Mouse (Mus musculus): ENCODE results near the gene Tmem222. TPM values are rescaled to one million over a fixed set of nuclear protein-coding genes. Genes with fewer than 3 reads are reported as not detected.

The Tmem222 gene
- polyA plus RNA-seq (2015; fragmentation: Nextera tagmentation; extraction: Ambion mirVana) = 85.8 and 94.5 TPM in 2 replicates

DNA sequence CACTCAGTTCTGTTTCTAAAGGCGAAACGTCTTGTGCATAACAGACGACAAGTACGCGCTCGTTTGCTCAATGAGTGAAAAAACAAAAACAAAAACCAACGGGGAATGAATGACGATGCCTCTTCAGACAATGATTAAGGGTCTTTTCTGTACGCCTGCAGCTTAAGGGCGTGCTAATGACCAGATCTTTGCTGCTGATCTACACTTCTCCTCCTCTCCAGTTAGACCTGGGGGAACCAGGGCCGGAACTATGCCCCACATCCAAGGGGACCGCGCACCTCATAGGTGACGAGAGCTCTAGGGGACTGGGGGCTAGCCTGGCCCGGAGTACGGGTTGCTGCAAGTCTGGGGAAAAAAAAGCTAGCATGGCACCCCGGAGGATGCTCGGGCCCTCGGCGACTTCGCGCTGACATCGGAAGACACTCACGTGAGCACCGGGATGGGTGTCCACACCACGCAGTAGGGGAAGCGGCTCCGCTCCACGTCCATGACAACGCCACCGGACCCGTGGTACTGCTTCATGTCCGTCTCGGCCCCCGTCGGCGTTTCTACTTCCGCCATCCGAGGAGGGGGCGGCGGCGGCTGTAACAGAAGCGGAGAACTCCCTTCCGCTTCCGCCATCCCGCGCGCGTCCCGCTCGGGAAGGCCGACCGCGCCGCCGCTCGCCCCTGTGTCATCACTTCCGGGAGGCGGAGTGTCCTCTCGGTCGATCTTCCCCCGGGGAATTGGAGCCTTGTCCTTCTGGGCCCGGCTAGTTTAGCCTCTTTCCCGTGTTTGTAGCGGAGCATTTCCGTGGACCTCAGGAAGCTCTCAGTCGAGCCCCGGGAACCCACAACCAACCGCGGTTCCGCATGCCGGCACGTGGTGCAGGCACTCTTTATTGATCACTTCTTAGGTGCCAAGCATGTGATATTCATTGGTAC, at the start of gene Tmem222:
Gene Tmem222 (minus strand): TSS at position 689 of the 923 bp plus-strand sequence.
- Histone ChIP-seq H3K4me1 (peaks cover 43% of the 10 kb centered on the region), H3K9me3 (replicated peaks) (no peaks in the 10 kb centered on the region), H3K4me3 (peak within 1 kb of the TSS; percentile 67), H3K4me2 (peak within 1 kb of the TSS; percentile 67), H3K36me3 (ENCODE audit: poor library complexity, severe bottlenecking) (0 out of 2 replicates have a peak, but pooled peaks cover 10% of the 10 kb centered on the region), H3K9ac (peak within 1 kb of the TSS; percentile 90), H3K27me3 (no peaks in the 10 kb centered on the region), H3K27ac (peak within 1 kb of the TSS; percentile 89)
- WGBS = under 1% methylated on average over 73 of the region's 73 CpGs
- peak; percentile 95 for ATAC-seq

DNA sequence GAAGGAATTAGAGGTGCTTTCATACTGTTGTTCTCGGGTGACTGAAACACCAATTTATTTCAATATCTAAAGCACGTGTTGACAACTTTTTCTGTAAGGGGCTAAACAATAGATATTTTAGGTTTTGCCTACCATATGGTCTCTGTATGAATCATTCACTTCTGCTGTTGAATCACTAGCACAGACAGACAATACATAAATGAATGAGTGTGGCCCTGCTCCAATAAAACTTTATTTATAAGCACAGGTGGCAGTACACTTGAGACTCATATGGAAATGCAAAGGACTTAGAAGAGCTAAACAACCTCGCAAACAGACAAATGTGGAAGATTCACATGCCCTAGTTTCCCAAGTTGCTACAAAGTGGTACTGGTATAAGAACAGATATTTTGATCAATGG, 42.1 kb upstream of the Tmem222 start:
- ATAC-seq = no peak
- Histone ChIP-seq H3K4me1 (no peaks in the 10 kb centered on the region), H3K36me3 (ENCODE audit: poor library complexity, severe bottlenecking) (peaks cover 25% of the 10 kb centered on the region), H3K4me2 (no peak overlapping the region), H3K9me3 (replicated peaks) (no peaks in the 10 kb centered on the region), H3K27me3 (no peaks in the 10 kb centered on the region), H3K4me3 (no peak overlapping the region), H3K9ac (no peak overlapping the region), H3K27ac (no peak overlapping the region)
- WGBS = 91% methylated on average over 3 of the region's 3 CpGs

DNA sequence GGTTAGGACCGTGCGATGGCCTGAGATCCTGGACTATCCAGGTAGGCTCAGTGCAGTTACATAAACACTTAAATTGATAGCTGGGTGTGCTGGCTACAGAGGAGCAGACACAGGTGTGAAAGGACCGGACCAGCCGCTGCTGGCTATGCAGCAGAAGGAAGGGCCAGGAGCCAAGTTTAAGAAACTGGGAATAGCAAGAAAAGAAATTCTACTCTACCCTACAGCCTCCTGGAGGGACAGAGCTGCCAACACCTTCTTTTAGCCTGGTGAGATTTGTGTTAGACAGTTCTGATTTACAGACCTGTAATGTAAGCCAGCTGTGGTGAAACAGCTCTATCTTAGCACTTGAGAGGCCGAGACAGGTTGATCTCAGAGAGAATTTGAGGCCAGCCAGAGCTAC, 38.4 kb upstream of the Tmem222 start:
- H3K9me3 ChIP-seq (replicated peaks) = no peaks in the 10 kb centered on the region
- H3K27me3 ChIP-seq = no peaks in the 10 kb centered on the region
- no peak overlapping the region for H3K4me3 ChIP-seq
- no peak overlapping the region for H3K4me2 ChIP-seq
- peaks cover 31% of the 10 kb centered on the region for H3K36me3 ChIP-seq (ENCODE audit: poor library complexity, severe bottlenecking)
- no peaks in the 10 kb centered on the region for H3K4me1 ChIP-seq
- H3K9ac ChIP-seq = no peak overlapping the region
- H3K27ac ChIP-seq = no peak overlapping the region
- WGBS = 93% methylated on average over 5 of the region's 5 CpGs
- no peak for ATAC-seq

DNA sequence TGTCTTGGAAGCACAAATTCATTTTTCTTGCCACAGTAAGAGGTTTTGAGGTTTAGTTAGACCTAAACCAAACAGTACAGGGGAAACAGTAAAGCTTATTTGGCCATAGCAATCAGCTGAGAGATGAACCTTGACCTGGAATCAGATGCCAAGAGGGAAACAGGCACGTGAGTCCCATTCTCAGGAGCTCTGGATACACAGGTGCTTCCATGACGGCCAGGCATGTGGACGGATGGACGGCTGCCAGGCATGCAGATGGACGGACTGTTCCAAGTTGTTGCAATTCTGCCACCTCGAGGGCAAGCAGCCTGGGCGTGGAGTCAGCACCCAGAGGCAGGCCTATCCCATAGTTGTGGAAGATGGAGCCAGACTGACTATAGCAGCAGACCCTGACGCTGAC, 37.3 kb upstream of the Tmem222 start:
- no peak for ATAC-seq
- Histone ChIP-seq H3K9ac (no peak overlapping the region), H3K4me3 (no peak overlapping the region), H3K4me1 (no peaks in the 10 kb centered on the region), H3K9me3 (replicated peaks) (no peaks in the 10 kb centered on the region), H3K36me3 (ENCODE audit: poor library complexity, severe bottlenecking) (peaks cover 26% of the 10 kb centered on the region), H3K4me2 (no peak overlapping the region), H3K27ac (no peak overlapping the region), H3K27me3 (no peaks in the 10 kb centered on the region)
- WGBS = 82% methylated on average over 8 of the region's 8 CpGs

DNA sequence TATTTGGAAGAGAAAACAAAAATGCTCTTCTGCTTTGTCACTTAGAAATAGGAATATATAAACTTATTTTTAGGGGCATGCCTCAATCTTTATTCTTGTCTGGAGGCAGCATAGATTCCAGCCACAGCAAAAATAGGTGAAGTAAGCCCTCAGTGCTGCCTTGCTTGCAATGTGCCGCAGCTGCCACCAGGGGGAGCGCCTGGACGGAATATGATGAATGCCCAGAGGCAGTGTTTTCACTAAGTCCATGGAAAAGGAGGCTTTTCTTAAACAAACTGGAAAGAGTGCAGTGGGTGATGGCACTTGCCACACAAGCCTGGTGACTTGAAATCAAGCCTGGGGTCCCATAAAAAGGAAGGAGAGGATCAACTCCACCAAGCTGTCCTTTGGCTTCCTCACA, 32.4 kb upstream of the Tmem222 start:
- no peaks in the 10 kb centered on the region for H3K4me1 ChIP-seq
- no peak overlapping the region for H3K4me3 ChIP-seq
- no peak overlapping the region for H3K27ac ChIP-seq
- H3K9me3 ChIP-seq (replicated peaks) = no peaks in the 10 kb centered on the region
- WGBS = 0% methylated on average over 3 of the region's 3 CpGs
- no peak overlapping the region for H3K9ac ChIP-seq
- H3K27me3 ChIP-seq = no peaks in the 10 kb centered on the region
- H3K36me3 ChIP-seq (ENCODE audit: poor library complexity, severe bottlenecking) = peaks cover 30% of the 10 kb centered on the region
- no peak for ATAC-seq
- no peak overlapping the region for H3K4me2 ChIP-seq

DNA sequence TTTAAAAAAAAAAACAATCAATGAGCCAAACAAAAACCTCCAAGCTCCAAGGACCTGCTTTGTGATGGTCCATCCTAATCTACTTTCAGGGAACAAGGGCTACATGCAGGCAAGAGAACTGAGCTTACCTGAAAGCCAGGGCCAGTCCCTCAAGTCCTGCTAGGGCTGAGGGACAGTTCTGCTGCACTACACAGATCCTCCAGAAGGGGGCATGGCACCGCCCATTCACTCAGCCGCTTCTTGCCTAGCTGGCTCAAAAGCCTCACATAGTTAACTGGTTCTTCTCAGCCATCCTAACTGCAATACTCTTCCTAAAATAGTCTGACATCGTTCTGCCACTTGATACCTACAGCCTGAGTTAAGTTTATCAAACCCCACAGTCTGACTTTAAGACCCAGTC, 29.7 kb upstream of the Tmem222 start:
- Histone ChIP-seq H3K9me3 (replicated peaks) (no peaks in the 10 kb centered on the region), H3K27me3 (no peaks in the 10 kb centered on the region), H3K4me2 (no peak overlapping the region), H3K27ac (no peak overlapping the region), H3K4me3 (no peak overlapping the region), H3K9ac (no peak overlapping the region), H3K36me3 (ENCODE audit: poor library complexity, severe bottlenecking) (peaks cover 35% of the 10 kb centered on the region), H3K4me1 (no peaks in the 10 kb centered on the region)
- WGBS = 32% methylated on average over 3 of the region's 3 CpGs
- ATAC-seq = no peak

DNA sequence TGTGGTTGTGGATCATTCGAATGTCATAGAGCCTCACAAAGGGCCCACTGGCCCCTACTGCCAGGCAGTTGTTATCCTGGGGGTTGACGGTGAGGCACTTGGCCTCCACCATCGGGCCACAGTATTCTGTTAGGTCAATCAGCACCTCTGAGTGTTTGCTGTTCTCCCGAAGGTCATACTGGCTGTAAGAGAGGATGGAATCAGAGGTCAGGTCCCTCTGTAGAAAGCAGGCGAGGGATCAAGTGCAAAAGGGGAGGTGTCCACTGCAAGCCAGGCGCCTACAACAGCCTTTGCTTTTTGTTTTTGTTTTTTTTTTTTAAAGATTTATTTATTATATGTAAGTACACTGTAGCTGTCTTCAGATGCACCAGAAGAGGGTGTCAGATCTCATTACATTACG, 28.2 kb upstream of the Tmem222 start:
- WGBS = 91% methylated on average over 7 of the region's 7 CpGs
- H3K4me1 ChIP-seq = no peaks in the 10 kb centered on the region
- no peaks in the 10 kb centered on the region for H3K9me3 ChIP-seq (replicated peaks)
- no peak overlapping the region for H3K9ac ChIP-seq
- H3K4me2 ChIP-seq = no peak overlapping the region
- ATAC-seq = no peak
- H3K27ac ChIP-seq = no peak overlapping the region
- H3K27me3 ChIP-seq = no peaks in the 10 kb centered on the region
- peaks cover 41% of the 10 kb centered on the region for H3K36me3 ChIP-seq (ENCODE audit: poor library complexity, severe bottlenecking)
- H3K4me3 ChIP-seq = no peak overlapping the region

DNA sequence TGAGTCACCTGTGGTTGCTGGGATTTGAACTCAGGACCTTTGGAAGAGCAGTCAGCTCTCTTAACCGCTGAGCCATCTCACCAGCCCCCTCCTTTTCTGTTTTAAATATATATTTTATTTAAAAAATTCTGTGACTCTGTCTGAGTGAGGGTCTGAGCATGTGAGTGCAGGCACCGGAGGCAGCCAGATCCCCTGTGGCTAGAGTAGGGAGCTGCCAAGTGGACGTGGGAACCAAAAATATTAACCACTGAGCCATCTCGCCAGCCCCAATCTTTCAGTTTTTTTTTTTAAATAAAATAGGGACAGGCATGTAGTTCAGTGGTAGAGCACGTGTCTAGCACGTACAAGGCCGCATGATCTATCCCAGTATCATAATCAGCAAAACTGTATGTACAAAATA, 27.2 kb upstream of the Tmem222 start:
- peaks cover 8% of the 10 kb centered on the region; the same call in 1 of the 2 replicates for H3K4me1 ChIP-seq
- no peak for ATAC-seq
- no peaks in the 10 kb centered on the region for H3K9me3 ChIP-seq (replicated peaks)
- H3K4me3 ChIP-seq = no peak overlapping the region
- H3K4me2 ChIP-seq = no peak overlapping the region
- 93% methylated on average over 7 of the region's 7 CpGs for WGBS
- no peak overlapping the region for H3K27ac ChIP-seq
- H3K27me3 ChIP-seq = no peaks in the 10 kb centered on the region
- H3K9ac ChIP-seq = no peak overlapping the region
- H3K36me3 ChIP-seq (ENCODE audit: poor library complexity, severe bottlenecking) = peaks cover 50% of the 10 kb centered on the region

DNA sequence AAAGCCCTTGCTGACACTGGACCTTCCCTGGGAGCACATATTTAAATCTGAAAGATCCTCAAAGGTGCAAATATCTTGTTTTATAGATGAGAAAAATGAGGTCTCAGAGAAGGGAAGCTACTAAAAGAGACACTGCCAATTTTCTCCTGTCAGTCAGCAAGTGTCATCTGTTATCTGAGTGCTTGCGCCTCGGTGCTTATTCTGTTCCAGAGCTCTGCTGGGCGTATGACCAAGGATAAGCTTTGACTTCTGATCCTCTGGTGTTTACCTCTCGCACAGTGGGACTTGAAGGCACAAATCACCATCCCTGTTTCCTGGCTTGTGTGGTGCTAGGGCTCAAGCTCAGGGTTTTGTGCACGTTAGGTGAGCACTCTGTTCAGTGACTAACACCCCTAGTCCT, 25.1 kb upstream of the Tmem222 start:
- no peak overlapping the region for H3K4me2 ChIP-seq
- WGBS = 82% methylated on average over 5 of the region's 5 CpGs
- H3K36me3 ChIP-seq (ENCODE audit: poor library complexity, severe bottlenecking) = peaks cover 52% of the 10 kb centered on the region
- no peak overlapping the region for H3K4me3 ChIP-seq
- ATAC-seq = no peak
- H3K27me3 ChIP-seq = no peaks in the 10 kb centered on the region
- H3K9ac ChIP-seq = no peak overlapping the region
- peaks cover 29% of the 10 kb centered on the region for H3K4me1 ChIP-seq
- H3K27ac ChIP-seq = peak overlapping the region; percentile 19; the same call in 1 of the 2 replicates
- H3K9me3 ChIP-seq (replicated peaks) = no peaks in the 10 kb centered on the region

DNA sequence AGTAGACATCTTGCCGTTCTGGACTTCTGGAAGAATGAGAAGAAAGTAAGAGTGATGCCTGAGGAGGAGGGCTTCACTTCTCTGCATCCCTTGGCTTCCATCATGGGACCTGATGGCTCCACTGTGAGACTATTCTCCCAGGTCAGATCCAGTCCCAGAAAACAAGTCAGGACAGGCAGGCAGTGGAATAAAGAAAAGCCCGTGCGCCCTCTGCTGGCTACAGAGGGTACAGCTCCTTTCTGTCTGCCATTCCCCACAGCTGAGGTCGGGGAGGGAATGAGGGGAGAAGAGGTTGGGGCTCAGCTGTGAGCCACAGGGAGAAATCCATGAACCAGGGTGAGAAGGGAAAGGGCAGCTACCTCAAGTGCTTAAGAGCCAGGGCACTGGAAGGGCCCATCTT, 24.2 kb upstream of the Tmem222 start:
- Histone ChIP-seq H3K9me3 (replicated peaks) (no peaks in the 10 kb centered on the region), H3K27ac (no peak overlapping the region), H3K27me3 (no peaks in the 10 kb centered on the region), H3K4me1 (peaks cover 33% of the 10 kb centered on the region), H3K4me2 (no peak overlapping the region), H3K4me3 (no peak overlapping the region), H3K9ac (no peak overlapping the region), H3K36me3 (ENCODE audit: poor library complexity, severe bottlenecking) (peaks cover 58% of the 10 kb centered on the region)
- WGBS = 24% methylated on average over 4 of the region's 4 CpGs
- no peak; the same call in 1 of the 2 replicates for ATAC-seq

DNA sequence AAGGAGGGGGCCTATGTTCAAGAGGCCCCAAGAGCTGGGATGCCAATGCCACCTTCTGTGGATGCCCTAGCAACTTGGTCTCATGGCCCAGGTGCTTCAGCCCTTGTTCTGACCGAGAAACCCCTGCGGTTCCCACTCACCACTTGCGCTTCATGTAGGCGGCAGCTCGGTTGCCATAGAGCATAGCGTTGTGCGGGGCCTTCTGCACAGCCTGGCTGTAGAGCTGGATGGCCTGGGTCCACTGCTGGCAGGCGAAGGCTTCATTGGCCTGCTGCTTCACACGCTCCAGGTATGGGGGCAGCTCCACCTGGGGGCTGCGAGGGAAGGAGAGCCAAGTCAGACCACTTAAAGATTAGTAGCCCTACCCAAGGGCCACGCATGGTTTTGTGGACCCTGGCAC, 22.8 kb upstream of the Tmem222 start:
- ATAC-seq = no peak
- no peak overlapping the region for H3K9ac ChIP-seq
- WGBS = 92% methylated on average over 11 of the region's 11 CpGs

DNA sequence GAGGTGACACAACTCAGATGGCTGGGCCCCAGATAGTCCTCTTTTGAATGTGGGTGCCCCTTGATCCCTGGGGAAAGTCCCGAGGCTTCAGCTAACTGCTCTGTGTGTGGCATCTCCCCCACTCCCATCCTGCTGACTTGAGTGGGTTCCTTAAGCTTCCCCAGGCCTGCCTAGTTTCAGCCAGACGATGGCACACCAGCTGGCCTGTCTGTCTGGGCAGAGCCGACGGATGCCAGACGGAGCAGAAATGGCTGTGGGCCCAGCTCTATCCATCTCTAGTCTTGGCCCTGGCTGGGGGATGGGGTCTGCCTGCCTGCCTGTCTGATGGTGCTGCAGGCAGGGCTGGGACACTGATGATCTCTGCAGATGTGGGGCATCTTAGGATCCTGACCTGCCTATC, 22.1 kb upstream of the Tmem222 start:
- no peak overlapping the region for H3K4me3 ChIP-seq
- H3K27me3 ChIP-seq = no peaks in the 10 kb centered on the region
- ATAC-seq = peak; percentile 55; the same call in 1 of the 2 replicates
- H3K9ac ChIP-seq = no peak overlapping the region
- H3K9me3 ChIP-seq (replicated peaks) = no peaks in the 10 kb centered on the region
- H3K4me2 ChIP-seq = no peak overlapping the region
- H3K4me1 ChIP-seq = peaks cover 33% of the 10 kb centered on the region
- peaks cover 74% of the 10 kb centered on the region for H3K36me3 ChIP-seq (ENCODE audit: poor library complexity, severe bottlenecking)
- WGBS = 64% methylated on average over 5 of the region's 5 CpGs
- H3K27ac ChIP-seq = peak overlapping the region; percentile 87

More for the DNA sequence above, 22.8 kb upstream of the Tmem222 start:
- Histone ChIP-seq H3K27ac (peak overlapping the region; percentile 87), H3K9me3 (replicated peaks) (no peaks in the 10 kb centered on the region), H3K36me3 (ENCODE audit: poor library complexity, severe bottlenecking) (peaks cover 72% of the 10 kb centered on the region), H3K4me1 (peaks cover 33% of the 10 kb centered on the region), H3K4me2 (no peak overlapping the region), H3K4me3 (no peak overlapping the region), H3K27me3 (no peaks in the 10 kb centered on the region)
